Mouse (Mus musculus): Measurements from ENCODE around the gene Plekhm2.

GRCm38 (mm10) chr4:141621297-141621696, 43.4 kb downstream of the Plekhm2 start:
- TF ChIP-seq CTCF (IDR thresholded peaks at IDR 0.05; ENCODE audit: low read depth) = no peak
- TF ChIP-seq EP300 (IDR thresholded peaks at IDR 0.05; ENCODE audit: low read depth) = no peak
